Mouse (Mus musculus): ENCODE measurements around the gene Rcbtb1.

GRCm38 (mm10) chr14:59157016-59157698, 43.9 kb upstream of the Rcbtb1 start:
- no peak for TF ChIP-seq POLR2A (IDR thresholded peaks at IDR 0.05; ENCODE audit: low read depth, low read length)
- TF ChIP-seq CTCF (IDR thresholded peaks at IDR 0.05; ENCODE audit: borderline replicate concordance, insufficient read depth, low read length): no peak

Data from embryonic fibroblast, embryonic 13.5 days (primary cell).